Mouse (Mus musculus): ENCODE results near the gene Toe1.
"Not testable (repeated sequence)": the region's sequence is repeated elsewhere in the genome, so short reads cannot be mapped to it uniquely, and the experiment has no call there.

Toe1 gene

DNA sequence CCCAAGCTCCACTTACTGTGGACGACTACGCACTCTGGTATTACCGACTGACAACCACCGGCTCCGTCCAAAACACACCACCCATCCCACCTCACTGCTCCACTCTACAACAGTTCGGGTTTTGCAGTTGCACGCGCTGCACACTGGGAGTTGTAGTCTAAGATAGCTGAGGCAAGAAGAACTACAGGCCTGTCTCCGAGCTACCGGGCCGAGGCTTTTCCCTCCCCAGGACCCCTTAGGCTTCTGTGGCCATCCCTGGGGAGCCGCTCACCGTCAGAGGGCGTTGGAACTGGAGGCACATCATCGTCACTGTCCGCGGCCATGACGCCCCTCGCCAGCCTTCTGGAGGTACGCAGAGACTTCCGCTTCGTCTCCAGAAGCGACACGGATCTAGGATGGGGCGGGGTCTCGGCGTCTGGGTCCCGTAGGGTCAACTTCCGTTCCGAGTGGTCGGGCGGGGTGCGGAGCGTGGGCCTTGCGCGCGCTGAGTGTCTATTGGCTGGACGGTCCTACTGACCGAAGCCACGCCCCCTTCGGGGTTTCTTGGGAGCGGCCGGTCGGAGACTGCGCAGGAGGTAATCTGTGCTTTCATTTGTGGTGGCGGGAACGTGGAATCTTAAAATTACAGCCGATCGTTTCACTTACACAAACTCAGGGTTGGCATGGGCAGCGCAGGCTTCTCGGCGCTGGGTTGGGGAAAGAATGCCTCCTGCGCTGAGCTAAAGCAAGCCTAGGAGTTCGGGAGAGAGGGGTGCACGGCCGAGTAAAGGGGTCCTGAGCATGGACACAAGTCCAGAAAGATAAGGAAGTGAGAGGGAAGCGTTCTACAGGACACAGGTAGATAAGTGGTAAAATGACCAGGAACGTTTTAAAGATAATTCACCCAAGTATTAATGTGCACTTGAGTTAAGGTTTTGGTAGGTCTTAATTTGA, at the start of gene Toe1, which contains the start of gene Mutyh:
TSS of gene Toe1 (minus strand) at position 444 of the 933 bp plus-strand sequence.
TSS of gene Mutyh (plus strand) at position 527 of the 933 bp plus-strand sequence.
- DNase-seq = peak; percentile 93 to 96

DNA sequence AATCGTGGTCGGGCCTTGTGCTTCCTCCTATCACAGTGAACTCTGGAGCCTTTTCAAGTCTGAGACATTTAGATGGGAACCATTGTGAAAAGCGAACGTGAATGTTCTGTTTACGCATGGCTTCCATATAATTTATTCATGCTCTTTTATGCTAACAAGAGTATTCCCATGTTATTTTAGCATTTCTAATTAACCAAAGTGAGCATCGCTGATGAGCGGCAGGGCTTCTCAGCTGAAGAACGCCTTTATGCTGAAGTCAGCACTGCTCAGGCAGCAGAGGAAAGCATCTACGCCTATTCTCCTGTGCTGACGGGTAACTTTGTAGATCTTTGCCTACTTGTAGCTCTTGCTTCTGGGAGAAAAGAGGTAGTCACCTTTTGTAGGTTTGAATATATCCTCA, 49.8 kb upstream of the Toe1 start:
- no peak for DNase-seq

DNA sequence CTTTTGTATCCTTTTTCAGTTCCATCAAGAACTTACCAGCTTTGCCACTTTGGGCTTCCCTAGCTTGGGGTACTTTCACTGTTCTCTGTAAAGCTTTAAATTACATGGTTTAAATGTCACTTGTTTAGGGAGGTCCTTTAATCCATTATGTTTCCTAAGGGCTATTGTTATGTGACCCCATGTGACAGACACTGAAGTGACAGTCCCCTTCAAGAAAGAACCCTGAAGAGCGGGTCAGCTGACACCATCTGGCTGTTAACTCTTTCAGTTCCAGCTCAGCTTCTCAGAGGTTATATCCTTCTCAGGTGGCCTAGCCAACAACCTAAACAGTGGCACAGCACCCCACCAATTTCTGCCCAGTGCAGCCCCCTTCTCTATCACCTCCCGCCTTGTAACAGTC, 46.8 kb upstream of the Toe1 start:
- DNase-seq = no peak

DNA sequence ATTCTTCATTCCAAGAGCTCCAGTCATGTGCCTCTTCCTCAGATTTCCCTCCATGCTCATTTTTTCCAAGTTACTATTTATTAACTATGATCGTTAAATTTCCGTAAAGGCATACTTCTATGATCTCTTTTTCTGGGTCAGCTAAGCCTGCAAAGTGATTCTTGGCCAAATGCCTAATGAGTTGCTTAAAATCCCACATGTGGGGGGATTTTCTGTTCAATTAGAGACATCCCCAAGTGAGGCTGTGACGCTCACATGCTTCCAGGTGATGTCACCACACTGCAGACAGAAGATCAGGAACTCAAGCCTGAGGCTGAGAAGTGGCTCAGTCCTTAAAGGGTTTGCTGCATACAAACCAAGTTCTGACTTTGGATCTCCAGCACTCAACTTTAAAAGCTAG, 42.5 kb upstream of the Toe1 start:
- DNase-seq = no peak

DNA sequence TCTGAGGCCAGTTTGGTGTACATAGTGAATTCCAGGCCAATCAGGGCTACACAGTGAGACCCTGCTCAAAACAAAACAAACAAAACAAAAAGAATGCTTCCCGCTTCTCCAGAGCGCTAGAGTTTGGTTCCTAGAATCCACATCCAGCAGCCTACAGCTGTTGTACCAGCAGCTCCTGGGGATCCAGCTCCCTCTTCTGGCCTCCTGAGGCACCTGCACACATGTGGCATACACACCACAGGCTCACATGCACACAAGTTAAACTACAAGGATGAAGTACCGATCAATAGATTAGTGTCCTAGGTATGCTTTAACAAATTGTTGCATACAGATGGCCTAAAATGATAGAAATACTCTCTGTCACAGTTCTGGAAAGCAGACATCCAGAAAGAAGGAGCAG, 36.9 kb upstream of the Toe1 start:
- DNase-seq = no peak

DNA sequence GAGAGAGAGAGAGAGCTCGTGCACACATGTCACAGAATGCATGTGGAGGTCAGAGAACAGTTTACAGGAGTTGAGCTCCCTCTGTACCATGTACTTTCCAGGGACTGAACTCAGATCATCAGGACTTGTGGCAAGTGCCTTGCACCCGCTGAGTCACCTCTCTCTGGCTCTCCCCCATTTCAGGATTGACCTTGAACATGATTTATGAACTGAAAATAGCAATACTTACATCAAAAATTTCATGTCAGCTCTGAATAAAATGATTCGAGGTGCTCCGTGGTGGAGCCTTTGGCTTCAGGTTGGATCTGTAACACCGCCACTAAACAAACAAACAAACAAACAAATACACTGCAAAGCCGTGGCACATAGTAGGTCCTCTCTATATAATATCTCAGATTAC, 33.4 kb upstream of the Toe1 start:
- no peak for DNase-seq

DNA sequence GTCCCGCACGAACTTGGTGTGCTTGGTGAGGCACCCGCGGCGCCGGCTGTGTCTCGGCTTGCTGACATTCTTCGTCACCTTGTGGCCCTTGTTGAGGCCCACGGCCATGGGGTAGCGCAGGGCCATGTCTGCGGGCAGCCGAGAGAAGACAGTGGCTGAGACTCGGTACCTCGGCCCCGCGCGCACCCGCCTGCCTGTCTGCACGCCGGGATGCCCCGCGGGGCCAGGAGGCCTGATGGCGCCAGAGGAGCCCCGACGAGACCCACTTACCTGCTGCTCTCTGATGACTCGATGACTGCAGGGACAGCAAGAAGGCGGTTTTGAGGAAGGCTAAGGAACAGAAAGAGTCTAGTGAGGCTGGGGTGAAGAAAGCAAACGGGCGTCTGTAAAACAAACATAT, 32.7 kb upstream of the Toe1 start:
- DNase-seq = not testable (repeated sequence)

DNA sequence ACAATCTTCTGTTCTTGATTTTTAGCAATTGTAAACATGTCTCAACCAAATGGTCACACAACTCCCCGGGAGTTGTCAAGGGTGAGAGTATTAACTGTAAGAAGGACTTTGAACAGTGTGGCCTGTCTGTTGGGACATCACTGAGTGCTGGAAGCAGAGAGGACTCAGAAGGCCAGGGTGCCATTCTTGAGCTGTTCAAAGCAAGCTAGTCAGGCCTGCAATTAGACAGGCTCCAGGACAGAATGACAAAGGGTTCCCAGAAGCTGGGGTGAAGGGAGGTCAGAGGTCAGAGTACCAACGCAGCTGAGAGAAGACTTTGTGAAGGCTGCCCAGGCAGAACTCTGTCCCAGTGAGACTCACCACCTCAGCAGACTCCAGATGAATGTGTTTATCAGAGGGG, 31.6 kb upstream of the Toe1 start:
- no peak for DNase-seq

DNA sequence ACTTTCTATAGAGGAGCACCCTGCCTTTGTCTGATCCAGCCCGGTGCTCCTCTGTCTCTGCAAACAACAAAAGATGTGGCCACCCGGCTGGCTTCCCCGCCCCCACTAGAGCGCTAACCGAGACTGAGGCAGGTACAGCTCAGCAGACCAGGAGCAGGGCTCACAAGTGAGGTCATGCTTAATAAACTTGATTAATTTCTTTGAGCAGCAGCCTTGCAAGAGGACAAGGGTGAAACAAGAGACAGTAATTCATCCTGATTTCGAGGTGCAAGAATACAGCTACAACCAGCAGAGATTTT, 22.6 kb upstream of the Toe1 start:
- DNase-seq = no peak

DNA sequence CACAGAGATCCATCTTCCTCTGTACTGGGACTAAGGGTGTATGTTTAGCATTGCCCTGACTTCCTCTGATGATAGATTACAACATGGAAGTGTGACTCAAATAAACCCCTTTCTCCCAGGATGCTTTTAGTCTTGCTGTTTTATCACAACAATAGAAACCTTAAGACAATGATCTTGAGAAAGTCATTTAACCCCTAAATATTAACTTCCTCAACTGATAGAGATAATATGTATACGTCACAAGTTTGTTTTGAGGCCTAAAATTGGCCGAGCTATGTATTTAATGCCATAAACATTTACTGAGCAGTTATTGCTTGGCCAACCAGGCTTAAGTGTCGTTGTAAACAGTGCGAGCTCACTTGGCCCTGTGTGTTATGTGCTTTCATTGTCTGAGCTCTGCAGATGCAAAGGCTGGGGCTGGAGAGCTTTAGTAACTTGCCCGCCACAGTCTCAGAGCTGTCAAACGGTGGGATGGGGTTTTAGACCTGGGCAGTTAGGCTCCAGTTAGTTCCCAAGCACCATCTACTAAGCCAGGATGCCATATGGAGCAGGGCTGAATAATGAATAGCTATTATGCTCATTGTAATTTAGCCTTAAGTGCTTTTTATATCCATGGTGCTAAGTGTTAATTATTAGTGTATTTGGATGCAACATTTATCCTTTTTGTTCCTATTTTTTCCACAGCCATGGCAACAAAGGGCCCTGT, 22.1 kb upstream of the Toe1 start:
- DNase-seq = no peak

DNA sequence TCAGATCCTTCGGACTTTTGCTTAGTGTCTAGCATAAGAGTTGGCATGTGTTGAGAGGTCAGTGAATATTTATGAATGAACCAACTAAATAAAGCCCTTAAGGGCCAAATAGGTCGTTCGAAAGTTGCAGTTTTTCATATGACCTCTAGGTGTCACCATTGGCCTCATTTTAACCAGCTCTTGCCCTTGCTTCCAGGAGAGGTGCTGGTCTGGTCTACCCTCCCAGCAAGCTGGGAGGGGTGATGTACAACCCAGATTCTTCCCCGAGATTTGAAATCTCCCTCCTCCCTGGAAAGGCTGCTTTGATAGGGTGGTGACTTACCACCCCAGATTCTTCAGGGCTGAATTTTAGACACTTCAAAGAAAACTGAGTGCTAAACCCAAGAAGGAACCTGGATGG, 20.4 kb upstream of the Toe1 start:
- peak; percentile 54 to 64 for DNase-seq

DNA sequence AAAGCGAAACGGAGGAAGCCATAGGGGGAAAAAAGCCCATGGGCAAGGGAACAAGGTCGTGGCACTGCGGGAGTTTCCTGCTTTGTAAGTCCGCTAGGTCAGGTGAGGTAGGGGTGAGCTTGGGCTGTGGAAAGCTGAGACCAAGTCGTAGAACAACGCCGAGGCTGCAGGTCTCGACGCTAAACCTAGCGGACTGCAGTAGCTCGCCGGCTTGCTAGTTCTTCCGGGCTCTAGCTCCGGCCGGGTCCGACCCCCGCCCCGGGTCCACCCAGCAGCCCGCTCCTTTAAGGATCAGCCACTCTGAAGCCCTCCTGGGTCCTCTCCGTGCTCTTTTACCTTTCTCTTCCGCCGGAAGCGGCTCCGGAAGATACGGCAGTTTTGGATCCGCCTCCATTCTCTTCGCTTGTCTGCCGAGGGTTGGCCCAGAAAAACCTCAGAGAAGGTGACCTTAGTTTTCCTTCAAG, 17.1 kb upstream of the Toe1 start:
- peak; percentile 82 to 85 for DNase-seq

DNA sequence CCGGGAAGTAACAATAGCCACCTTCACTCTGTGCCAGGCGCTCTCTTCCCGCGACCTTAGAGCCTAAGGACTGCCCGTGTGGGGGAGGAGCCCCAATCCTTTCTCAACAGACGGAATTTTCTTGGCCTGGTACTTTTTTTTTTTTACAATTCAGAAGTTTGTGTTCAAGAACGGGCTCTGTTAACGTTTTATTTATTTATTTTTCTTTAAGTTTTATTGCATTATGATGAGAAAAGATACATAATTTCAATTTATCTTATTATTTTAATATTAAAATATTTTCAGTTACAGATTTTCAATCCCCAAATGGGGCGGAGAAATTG, 14.2 kb upstream of the Toe1 start, which contains the start of gene Hpdl:
TSS of gene Hpdl (minus strand) at position 14 of the 323 bp plus-strand sequence.
- DNase-seq = no peak

DNA sequence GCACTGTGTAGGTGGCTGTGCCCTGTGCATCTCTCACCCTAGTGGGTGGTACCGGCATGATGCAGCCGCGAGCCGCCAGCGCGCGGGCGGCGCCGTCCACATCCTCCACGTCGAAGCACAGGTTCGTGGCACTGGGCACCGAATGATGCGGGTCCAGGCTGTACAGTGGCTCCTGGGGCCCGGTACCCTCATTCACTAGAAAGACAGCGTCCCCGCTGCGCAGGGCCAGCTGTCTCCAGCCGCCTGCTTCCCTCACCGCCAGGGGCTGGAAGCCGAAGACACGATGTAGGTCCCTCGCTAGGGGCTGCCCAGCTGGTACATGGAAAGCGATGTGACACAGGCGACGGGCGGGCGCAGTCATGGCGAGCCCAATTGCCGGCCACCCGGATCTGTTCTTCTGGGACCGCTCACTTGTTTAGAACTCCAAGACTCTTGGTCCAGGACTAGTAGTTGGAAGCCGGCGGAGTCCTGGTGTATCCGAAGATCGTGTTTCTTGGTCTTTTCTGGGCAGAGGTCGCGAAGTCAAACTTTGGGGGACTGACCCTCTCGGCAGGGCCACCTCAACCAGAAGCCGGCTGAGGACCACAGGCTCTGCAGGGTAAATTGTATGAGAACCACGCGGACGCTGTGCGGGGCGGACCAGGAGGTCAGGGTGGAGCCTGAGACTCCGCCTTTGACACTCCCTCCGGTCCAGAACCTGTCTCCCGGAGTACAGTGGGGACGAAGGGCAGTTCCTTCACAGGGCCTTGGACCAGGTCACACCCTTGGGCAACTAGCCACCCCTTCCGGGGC, 13.7 kb upstream of the Toe1 start:
- DNase-seq = peak; percentile 74 to 75

DNA sequence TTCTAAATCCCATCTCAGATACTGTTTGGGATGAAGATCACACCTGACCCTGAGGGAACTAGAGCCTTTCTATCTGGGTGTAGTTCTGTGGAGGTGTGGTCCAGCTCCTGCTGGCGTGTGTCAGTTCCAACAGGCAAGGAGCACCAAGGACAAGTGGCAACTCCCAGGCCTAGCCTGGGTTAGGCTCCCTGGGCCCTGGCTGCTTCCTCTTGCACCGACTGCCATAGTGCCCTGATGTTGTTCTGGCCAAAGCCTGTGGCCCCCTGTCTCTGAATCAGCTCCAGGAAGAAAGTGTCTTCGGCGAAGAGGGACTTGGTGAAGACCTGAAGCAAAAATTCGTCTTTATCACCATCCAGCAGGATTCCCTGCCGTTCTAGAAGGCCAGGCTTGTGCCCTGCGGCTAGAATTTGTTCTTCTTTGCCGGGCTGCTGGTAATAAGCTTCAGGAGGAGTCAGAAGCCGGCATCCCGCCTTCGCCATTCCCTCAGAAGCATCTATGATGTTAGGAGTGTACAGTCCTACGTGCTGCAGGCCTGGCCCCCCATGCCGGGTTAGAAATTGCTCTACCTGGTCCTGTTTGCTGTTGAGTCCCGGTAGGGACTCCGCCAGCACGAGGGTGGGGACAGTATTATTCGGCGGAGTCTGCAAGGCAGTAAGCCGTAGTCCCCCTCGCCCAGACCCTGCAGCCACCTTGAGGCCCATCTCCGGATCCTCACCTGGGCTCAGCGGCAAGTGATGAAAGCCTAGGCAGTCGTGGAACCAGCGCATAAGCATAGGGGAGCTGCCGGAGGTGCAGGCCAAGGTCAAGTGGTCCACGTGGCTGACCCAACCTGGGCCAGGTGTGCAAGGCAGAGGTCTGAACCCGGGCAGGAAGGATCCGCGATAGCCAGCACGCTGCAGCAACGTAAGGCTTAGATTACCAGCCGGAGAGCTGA, 12.8 kb upstream of the Toe1 start:
- DNase-seq = no peak

DNA sequence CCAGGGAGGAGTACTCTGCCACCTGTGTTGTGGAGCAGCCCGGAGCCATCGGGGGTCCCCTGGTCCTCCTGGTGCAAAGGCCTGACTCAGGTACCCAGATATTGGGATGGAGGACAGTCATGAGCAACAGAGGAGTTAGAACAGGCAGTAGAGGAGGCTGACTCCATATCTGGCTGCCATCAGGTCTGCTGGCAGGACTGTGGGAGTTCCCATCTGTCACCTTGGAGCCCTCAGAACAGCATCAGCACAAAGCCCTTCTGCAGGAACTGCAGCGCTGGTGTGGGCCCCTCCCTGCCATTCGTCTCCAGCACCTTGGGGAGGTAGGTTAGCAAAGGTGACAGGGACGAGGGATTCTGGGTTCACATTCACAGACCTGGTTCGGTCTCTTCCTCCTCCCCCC, 10.0 kb upstream of the Toe1 start:
- DNase-seq = peak; percentile 71 to 79

DNA sequence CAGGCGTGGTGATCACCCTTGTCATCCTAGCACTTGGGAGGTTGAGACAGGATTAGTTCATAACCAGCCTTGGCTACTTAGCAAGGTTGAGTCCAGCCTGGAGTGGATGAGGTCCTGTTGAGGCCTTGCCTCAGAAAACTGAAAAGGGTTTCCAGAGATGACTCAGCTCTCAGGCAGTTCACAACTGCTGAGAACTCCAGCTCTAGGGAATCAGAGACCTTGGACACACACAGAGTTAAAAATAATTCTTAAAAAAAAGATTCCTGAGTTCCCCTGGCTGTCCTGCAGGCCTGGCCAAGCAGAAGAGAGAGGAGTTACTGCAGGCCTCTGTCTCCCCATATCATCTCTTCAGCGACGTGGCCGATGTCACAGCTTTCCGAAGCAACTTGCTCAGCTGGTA, 7.8 kb upstream of the Toe1 start:
- no peak for DNase-seq

DNA sequence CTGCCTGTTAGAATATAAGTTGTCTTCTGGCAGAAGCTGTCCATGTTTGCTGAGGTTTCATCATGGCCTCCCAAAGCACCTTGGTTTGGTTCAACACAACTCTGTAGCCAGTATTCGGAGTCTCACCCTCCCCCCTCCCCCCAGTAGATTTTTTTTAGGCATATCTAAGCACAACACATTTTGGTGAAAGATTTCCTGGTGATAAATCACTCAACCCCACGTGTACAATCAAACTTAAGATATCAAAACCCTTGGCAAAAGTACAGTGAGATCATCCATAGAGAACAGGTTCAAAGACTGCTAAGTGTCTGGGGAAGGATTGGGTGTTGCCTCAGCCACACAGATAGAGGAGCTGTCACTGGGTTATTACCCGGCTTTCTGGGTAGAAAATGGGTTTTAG, 3.6 kb upstream of the Toe1 start:
- DNase-seq = no peak

DNA sequence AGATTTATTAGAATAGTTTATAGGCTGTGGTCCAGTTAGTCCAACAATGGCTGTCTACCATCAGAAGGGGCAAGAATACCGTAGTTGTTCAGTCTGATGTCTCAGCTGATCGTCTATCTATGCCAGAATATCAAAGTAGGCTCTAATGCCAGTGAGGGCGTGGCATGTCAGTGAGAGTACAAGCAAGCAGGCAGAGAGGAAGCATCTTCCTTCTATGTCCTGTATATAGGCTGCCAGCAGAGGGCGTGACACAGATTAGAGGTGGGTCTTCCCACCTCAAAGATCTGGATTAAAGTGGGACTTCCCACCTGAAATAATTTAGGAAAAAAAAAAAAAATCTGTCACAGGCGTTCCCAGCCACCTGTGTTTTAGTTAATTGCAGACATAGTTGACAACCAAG, 7.5 kb downstream of the Toe1 start:
- peak in 1 of 2 experiments; percentile 32 for DNase-seq

DNA sequence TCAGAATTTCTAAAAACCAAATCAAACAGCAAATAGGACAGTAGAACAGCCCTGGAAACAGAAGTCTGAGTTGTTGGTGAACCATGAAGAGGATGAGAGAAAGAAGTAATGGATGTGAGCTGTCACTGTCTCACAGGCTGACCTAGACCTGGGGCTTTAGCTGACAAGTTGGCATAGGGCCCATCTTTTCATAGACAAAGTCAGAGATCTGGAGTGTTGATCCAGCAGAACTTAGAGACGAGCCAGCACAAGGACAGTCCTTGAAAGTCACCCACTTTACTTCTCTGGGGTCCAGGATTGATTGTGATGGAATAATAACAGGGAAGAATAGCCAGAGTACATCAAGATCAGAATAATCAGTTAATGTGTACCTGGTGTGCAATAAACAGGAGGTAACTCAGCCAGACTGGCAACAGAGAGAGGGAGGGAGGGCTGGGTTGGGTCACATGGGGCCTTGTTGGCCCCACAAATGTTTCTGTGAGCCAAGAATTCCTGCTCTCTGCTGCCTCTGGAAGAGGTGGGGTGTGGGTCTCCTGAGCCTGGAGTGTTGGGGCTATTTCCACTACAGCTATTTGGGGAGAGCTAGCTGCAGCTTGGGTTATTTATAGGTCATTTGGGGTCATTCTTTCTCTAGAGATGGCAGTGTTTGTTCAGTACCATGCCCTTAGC, 10.9 kb downstream of the Toe1 start:
- no peak for DNase-seq

DNA sequence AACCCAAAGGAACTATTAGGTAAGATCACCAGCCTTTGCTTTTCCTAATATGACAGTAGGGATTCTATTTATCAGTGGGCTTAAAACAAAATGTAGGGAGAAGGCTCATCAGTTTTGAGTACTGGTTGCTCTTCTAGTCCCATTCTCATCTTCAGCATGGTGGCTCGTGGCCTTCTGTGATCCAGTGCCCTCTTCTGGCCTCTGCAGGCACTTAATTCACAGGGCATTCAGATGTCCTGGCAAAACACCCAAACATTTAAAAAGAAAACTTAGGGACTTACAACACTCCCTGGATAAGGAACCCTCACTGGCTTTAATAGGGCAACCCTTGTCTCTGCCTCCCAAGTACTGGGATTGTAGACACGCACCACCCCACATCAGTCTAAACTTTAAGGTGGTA, 13.2 kb downstream of the Toe1 start:
- DNase-seq = no peak

DNA sequence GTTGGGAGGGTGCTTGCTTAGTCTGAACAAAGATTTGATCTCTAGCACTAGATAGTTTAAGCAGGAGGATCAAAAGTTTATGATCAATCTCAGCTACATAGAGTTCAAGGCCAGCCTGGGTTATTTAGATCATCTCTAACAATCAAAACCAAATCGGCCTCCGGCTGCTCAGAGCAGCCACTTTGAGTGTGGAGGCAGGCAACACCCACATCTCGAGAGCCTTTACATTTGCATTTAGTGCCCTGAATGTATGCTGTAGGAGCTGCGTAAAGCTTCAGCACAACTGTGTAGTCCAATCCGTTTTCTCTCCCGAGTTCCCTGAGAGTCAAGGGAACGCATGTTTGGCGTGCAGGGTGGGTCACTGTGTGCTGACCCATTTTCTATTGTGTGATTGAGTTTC, 15.0 kb downstream of the Toe1 start:
- DNase-seq = no peak

Data from cerebellum, adult 18-20 months (tissue).